Mouse (Mus musculus) olfactory bulb, adult 2 months (tissue): ENCODE measurements around the gene Hcar1. TPM values are rescaled to one million over a fixed set of nuclear protein-coding genes. Genes with fewer than 3 reads are reported as not detected.

Experiments used
- H3K27ac ChIP-seq: fragments of 200-500 bp; 2 replicates; pipeline ENCODE4 v1.5.1; 2012; ENCODE audit warnings: low read depth, low read length; ENCODE audit not compliant: insufficient read depth
- H3K4me1 ChIP-seq: fragments of 200-500 bp; 2 replicates; pipeline ENCODE4 v1.6.1; 2012; ENCODE audit warnings: low read length; ENCODE audit not compliant: control insufficient read depth, insufficient read depth
- H3K4me3 ChIP-seq: fragments of 200-500 bp; 2 replicates; pipeline ENCODE4 v1.5.1; 2012; ENCODE audit warnings: mild to moderate bottlenecking, low read depth, low read length, moderate library complexity; ENCODE audit not compliant: insufficient read depth
- CTCF ChIP-seq: fragments of 200-500 bp; IDR thresholded peaks from 2 replicates; pipeline ENCODE4 v1.5.1; 2012; ENCODE audit warnings: low read depth, mild to moderate bottlenecking, low read length, moderate library complexity; ENCODE audit not compliant: insufficient read depth
- POLR2A ChIP-seq: fragments of 200-500 bp; IDR thresholded peaks from 2 replicates; pipeline ENCODE4 v1.6.1; 2012; ENCODE audit warnings: mild to moderate bottlenecking, low read depth, low read length, moderate library complexity; ENCODE audit not compliant: insufficient read depth
- WGBS: fragments of 180-500 bp; shearing (Covaris S2); methylation state at CpG from one replicate; pipeline ENCODE4 v1.1.7; 2018; 5-methylcytosine and 5-hydroxymethylcytosine counted together
- polyA plus RNA-seq: library from polyadenylated mRNA; stranded (reverse); fragments of >200 nt; gene quantifications from 2 replicates; pipeline ENCODE4 v1.2.4, GENCODE M21; 2012; ENCODE audit warnings: low replicate concordance; ENCODE audit not compliant: missing spikeins, insufficient read depth, insufficient read length

The Hcar1 gene
- polyA plus RNA-seq, 1 experiment, result not detected

- no peak overlapping the region for H3K27ac ChIP-seq
- no peak overlapping the region for H3K4me3 ChIP-seq
- WGBS, result 40% methylated on average over 6 of the region's 6 CpGs
- TF ChIP-seq CTCF (no peak), POLR2A (no peak)
- H3K4me1 ChIP-seq, result peaks cover 2% of the 10 kb centered on the region; the same call in 1 of the 2 replicates
Observed at GRCm38 (mm10) chr5:123827659-123828091, 52.1 kb downstream of the Hcar1 start.

Other genes with a start within 250 kb of the Hcar1 start
- gene Clip1, start 195.4 kb downstream of the Hcar1 start, polyA plus RNA-seq, result not detected in 2 replicates
- gene Zcchc8, start 158.9 kb downstream of the Hcar1 start, polyA plus RNA-seq, result not detected in 2 replicates
- gene Rsrc2, start 130.6 kb downstream of the Hcar1 start, polyA plus RNA-seq, result 245 and 278 TPM in 2 replicates
- not detected in 2 replicates for gene Kntc1, start 130.3 kb downstream of the Hcar1 start, polyA plus RNA-seq
- gene Hcar2, start 14.5 kb downstream of the Hcar1 start, polyA plus RNA-seq, result not detected in 2 replicates
- gene Denr, start 27.2 kb upstream of the Hcar1 start, polyA plus RNA-seq, result not detected in 2 replicates
- not detected in 2 replicates for gene Gm43518, start 47.4 kb upstream of the Hcar1 start, polyA plus RNA-seq
- gene Ccdc62, start 50.7 kb upstream of the Hcar1 start, polyA plus RNA-seq, result not detected in 2 replicates
- gene Hip1r, start 93.6 kb upstream of the Hcar1 start, polyA plus RNA-seq, result not detected in 2 replicates
- not detected in 2 replicates for gene Vps37b, start 152.2 kb upstream of the Hcar1 start, polyA plus RNA-seq
- not detected in 2 replicates for gene Abcb9, start 215.8 kb upstream of the Hcar1 start, polyA plus RNA-seq
- not detected in 2 replicates for gene Ogfod2, start 232.3 kb upstream of the Hcar1 start, polyA plus RNA-seq
- gene Arl6ip4, start 236.1 kb upstream of the Hcar1 start, polyA plus RNA-seq, result not detected in 2 replicates